Mouse (Mus musculus) mesoderm, embryonic 11.5 days (tissue): ENCODE measurements around the gene Gm16434.
"Not testable (repeated sequence)": the region's sequence is repeated elsewhere in the genome, so short reads cannot be mapped to it uniquely, and the experiment has no call there.

Experiments used
- DNase-seq: peaks from one replicate; pipeline ENCODE4 v3.0.0-alpha.2; 2012; ENCODE audit warnings: low read depth, low spot score

The Gm16434 gene

DNA sequence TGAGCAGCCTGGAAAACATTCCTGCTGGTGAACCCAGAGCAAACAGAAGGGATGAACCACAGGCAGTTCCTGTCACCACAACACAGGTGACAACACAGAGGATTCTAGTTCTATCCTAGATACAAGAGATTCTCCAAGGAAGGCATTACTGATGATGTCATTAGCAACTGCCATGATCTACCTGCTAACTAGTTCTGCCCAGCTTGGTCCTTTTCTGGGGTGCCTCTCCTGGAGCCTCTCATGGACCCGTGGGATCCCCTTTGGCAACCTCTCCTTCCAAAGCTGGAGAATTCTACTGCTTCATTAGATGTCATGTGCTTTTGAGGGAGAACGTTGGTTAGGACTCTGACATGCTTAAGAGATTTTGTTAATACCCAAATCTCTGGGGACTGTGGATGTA, at the start of gene Gm16434:
Gm16434 (minus strand) TSS at position 101 of the 400 bp plus-strand sequence.
- DNase-seq: not testable (repeated sequence)

DNA sequence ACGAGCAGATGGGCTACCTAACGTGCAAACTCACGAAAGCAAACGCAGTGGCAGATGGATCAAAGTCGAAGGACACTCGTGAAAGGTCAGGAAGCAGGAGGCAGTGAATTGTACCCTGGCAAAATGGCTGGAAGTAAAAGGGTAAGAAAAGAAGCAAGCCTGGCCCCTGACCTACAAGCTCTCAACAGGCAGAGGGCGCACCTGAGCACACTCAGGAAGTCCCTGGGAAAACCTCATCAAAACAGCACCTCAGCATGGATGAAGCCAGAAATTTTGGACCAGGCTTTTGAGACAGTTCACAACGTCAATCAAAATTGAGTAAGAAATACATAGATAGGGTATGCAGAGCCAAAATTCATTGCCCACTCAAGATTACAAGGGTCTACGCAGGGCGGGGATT, 49.2 kb upstream of the Gm16434 start:
- peak; percentile 2 for DNase-seq

DNA sequence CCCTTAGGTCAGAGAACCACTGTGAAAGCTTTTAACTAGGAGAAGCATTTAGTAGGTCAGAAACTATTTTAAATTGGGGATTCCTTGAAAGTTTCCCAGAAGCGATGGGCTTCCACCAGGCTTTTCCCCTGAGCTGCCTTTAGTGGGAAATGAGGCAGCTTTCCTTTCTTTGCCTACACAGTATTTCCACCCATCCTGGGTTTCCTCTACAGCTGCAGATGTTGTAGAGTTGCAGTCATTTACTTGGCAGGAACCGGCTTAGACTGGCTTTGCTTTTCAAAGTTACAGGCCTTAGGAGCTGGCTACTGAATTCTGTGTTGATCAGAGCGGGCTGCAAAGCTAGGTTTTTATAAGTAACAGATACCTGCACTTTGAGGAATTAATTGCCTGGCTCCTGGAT, 5.7 kb upstream of the Gm16434 start:
- not testable (repeated sequence) for DNase-seq

DNA sequence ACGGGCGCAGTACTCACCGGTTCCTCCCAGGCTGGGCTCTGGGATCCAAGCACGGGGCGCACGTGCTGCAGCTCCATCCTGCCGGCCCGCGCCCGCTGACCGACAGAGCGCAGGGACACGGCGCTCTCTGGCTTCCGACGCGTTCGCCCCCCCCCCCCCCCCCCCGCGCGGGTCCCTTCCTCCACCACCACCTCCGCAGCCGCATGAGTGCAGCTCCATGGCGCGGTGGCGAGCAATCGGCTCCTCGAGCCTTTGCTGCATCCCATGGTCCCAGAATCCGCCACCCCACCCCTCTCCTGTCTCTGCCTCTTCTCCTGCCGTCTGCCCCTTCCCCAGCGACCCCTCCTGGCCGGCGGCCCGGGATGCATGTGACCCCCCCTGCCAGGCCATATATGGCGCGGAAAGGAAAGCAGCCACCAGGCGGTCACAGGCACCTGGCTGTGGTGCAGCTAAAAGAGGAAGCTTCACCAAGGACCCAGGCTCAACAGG, 19.8 kb downstream of the Gm16434 start, which contains the start of gene Gm3512:
Gm3512 (minus strand) TSS at position 51 of the 489 bp plus-strand sequence.
- not testable (repeated sequence) for DNase-seq
